Mouse (Mus musculus): ENCODE results near the gene Cnp. TPM values are rescaled to one million over a fixed set of nuclear protein-coding genes. Genes with fewer than 3 reads are reported as not detected.

The Cnp gene
- total RNA-seq, 2 experiments from 2014 or later, result 171 to 195 TPM

DNA sequence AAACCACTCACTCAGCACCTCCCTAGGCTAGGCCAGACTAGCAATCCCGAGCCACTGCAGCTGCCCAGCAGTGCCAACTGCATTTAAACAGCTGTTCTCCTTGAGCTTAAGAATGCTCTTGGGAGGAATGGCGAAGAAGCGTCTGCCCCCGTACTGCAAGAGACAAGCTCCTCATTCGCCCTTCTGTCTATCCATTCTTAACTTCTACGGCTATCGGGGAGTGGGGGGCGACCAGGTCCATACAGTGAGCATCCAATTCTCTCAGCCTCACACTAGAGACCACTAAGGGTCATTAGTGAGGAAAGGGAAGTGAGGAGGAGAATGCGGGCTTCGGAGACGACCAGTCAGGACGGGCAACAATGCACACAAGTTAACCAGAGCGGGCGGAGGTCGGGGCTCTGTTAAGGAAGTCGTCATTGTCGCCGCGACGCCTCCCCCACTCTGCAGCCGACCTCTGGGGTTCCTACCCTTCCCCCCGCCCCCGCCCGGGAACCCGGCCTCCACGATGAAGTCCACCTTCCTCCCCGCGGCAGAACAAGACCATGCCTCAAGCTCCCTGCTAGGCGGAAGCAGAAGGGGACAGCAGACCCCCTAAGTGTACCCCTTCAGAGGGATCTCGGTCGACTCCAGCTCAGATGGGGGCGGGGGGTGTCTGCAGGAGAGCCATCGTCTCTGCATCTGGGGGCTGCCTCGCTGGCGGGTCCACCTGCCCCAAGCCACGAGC lies 44.2 kb downstream of the Cnp start, which contains the start of gene Nkiras2:
TSS of gene Nkiras2 (plus strand) at position 484 of the 724 bp plus-strand sequence.
- DNase-seq (ENCODE audit: low spot score in 2 of 2), result peak in 1 of 2 experiments; percentile 47

GRCm38 (mm10) chr11:100619485-100619975 lies 44.8 kb downstream of the Cnp start:
- peak; percentile 97 to 98 for DNase-seq (ENCODE audit: low spot score in 2 of 2)

DNA sequence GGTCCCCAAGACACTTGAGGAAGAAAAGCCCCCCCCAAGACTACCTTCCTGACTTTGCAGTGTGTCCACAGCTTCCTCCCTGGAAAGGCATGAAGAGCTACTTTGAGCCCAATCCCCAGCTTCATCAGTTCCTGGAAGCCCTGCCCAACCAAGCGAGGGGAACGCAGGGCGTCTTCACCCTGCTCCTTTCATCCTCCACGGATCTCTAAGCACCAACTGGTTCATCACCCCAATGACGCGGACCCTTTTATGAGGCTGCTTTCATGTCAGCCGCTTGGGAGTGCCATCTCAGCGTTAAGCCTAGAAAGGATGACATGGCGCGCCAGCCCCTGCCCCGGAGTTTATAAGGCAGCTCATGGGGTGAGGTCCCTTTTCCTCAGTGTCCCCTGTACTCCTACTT lies 45.3 kb downstream of the Cnp start, which contains the start of gene Dnajc7:
TSS of gene Dnajc7 (minus strand) at position 187 of the 400 bp plus-strand sequence.
- DNase-seq (ENCODE audit: low spot score in 2 of 2), result no peak

GRCm38 (mm10) chr11:100622714-100623113 lies 48.0 kb downstream of the Cnp start:
- DNase-seq (ENCODE audit: low spot score in 2 of 2), result peak; percentile 95 to 97

DNA sequence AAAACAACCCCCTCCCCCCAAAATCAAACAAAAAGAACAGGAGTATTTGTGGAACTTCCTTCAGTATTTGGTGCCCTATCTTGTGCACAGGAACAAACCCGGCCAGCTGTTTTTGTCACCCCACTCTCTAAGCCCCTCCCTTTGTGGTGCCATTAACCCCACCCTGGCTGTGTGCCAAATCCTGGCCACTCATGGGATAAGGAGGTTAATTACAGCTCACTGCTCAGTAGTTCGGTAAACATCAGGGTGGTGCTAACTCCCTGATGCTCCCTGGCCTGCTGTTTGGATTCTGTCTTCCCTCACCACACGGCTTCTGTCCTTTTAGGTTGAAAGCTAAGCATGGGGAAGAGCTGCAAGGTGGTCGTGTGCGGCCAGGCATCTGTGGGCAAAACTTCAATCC lies 49.2 kb downstream of the Cnp start:
- DNase-seq (ENCODE audit: low spot score in 2 of 2), result no peak

GRCm38 (mm10) chr11:100625754-100626700 lies 51.3 kb downstream of the Cnp start:
- DNase-seq (ENCODE audit: low spot score in 2 of 2), result no peak

- peak; percentile 35 to 70 for DNase-seq (ENCODE audit: low spot score in 2 of 2)
Observed at GRCm38 (mm10) chr11:100626701-100627195, 52.0 kb downstream of the Cnp start.

DNA sequence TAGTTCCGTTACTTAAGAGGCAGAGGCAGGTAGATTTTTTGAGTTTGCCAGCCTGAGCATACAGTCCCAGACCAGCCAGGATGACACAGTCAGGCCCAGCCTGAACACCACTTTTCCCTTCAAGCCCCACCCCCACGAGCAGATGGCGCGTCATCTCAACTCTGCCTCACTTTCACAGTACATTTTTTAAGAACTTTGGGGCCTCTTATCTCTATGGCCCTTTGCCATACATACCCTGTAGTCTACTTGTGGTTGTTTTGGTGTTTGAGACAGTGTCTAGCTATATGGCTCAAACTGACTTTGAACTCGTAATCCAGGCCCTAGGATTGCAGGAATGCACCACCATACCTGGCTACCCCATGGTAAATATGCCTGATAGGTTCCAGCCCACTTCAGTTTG lies 53.4 kb downstream of the Cnp start:
- DNase-seq (ENCODE audit: low spot score in 2 of 2), result no peak

DNA sequence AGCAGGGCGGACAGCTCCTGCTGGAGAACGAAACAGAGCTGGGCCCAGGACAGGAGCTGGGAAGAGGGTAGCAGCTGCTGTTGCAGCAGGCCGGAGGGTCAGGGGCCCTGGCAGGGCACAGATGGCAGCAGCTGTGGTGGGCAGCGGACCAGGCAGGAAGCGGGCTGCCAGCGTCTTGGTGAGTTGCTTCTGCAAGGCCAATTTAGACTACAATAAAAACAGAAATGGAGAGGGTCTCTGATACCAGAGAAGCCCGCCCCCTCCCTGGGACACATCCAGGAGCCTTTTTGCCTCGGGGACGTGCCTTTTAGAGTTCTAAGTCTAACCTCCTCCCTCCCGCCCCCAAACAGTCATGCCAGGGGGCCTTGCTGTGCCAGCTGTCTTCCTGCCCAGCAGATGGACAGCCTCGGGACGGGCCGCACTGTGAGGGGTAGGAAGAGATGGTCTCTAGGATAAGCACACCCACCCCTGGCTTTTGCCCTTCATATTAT lies 54.2 kb downstream of the Cnp start:
- no peak for DNase-seq (ENCODE audit: low spot score in 2 of 2)

DNA sequence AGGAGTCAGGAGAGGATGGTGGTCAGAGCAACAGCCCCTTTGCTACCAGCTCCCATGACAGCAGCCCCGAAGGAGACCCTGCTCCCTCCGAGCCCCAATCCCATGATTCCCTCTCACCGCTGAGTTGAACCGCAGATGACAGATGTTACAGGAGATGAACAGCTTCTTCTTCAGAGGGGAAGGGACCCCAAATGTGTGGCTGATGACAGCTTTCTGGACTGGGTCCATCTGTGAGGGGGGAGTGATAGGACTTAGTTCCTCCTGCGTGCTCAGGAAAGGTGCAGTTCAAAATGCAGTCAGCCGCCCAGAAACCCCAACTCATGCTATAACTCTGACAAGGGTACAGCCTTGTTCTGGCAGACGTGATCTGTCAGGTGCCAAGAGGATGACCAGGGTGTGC lies 59.8 kb downstream of the Cnp start:
- DNase-seq (ENCODE audit: low spot score in 2 of 2), result no peak

DNA sequence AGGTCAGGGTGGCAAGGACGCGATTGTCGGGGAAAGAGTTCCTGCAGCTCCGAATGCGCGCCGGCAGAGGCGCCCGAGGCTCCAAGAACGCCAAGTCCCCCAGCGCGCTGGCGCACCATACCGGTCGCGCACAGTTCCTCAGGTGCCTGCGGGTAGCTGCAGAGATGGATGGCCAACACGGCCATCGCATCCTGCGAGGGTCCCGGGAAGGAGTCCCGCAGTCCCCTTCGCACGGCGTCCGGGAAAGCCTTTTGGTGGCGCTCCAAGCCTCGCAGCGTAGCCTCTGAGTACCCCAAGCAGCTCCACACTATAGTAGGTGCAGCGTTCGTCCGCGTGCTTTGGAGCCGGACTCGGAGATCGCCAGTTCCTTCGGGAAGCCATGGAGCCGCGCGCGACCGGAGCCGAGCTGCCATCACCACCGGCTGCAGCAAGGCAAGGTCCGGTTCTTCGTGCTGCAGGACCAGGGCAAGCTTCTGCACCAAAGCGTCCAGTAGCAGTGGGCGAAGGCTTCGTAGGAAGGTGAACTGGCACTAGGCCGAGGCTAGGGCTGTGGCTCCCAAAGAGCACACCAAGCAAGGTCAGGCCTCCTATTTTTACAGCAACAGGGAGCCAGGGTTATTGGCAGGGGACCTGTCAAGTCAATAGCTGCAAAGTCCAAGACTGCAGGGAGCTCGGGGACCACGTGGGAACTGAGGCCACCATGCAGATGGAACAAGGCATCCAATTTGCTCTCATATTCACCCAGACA lies 65.6 kb downstream of the Cnp start:
- peak; percentile 32 to 54 for DNase-seq (ENCODE audit: low spot score in 2 of 2)

Other genes starting within 250 kb of the Cnp start
- gene Gast, start 240.5 kb upstream of the Cnp start, total RNA-seq (2021), result not detected
- 100 to 1,000 TPM; 186 to 208 TPM for gene Hap1, start 218.8 kb upstream of the Cnp start, total RNA-seq (2021)
- 10 to 100 TPM; 31.0 to 35.6 TPM for gene Jup, start 177.1 kb upstream of the Cnp start, total RNA-seq (2021)
- gene P3h4, start 160.1 kb upstream of the Cnp start, total RNA-seq (2021), result 10 to 100 TPM in 1 of 2 experiments, 1 to 10 TPM in 1; 9.8 to 11.2 TPM
- 1 to 10 TPM; 5.4 to 5.8 TPM for gene Fkbp10, start 159.2 kb upstream of the Cnp start, total RNA-seq (2021)
- 10 to 100 TPM; 48.8 to 53.4 TPM for gene Nt5c3b, start 133.1 kb upstream of the Cnp start, total RNA-seq (2021)
- 1 to 10 TPM in 1 of 2 experiments, under 1 TPM in 1; 0.74 to 1.2 TPM for gene Klhl10, start 133.0 kb upstream of the Cnp start, total RNA-seq (2021)
- gene Klhl11, start 102.2 kb upstream of the Cnp start, total RNA-seq (2021), result 100 to 1,000 TPM; 117 to 124 TPM
- 100 to 1,000 TPM; 118 to 124 TPM for gene Acly, start 46.9 kb upstream of the Cnp start, total RNA-seq (2021)
- 1 to 10 TPM in 1 of 2 experiments, under 1 TPM in 1; 0.96 to 1.1 TPM for gene Ttc25, start 29.3 kb upstream of the Cnp start, total RNA-seq (2021)
- gene Nkiras2, start 44.3 kb downstream of the Cnp start, total RNA-seq (2021), result 10 to 100 TPM; 10.8 to 11.1 TPM
- gene Dnajc7, start 45.3 kb downstream of the Cnp start, total RNA-seq (2021), result 100 to 1,000 TPM; 223 to 252 TPM
- under 1 TPM in 1 of 2 experiments, not detected in 1; 0.37 TPM for gene Zfp385c, start 117.6 kb downstream of the Cnp start, total RNA-seq (2021)
- gene Dhx58, start 129.4 kb downstream of the Cnp start, total RNA-seq (2021), result 1 to 10 TPM; 1.4 to 2.5 TPM
- gene Kat2a, start 137.6 kb downstream of the Cnp start, total RNA-seq (2021), result 10 to 100 TPM; 53.9 to 58.0 TPM
- gene Hspb9, start 138.9 kb downstream of the Cnp start, total RNA-seq (2021), result not detected
- 100 to 1,000 TPM; 149 to 156 TPM for gene Rab5c, start 163.3 kb downstream of the Cnp start, total RNA-seq (2021)
- gene Kcnh4, start 185.0 kb downstream of the Cnp start, total RNA-seq (2021), result 1 to 10 TPM; 2.0 to 2.1 TPM
- gene Hcrt, start 188.0 kb downstream of the Cnp start, total RNA-seq (2021), result not detected
- gene Ghdc, start 196.1 kb downstream of the Cnp start, total RNA-seq (2021), result 1 to 10 TPM; 4.4 to 7.0 TPM